Mouse (Mus musculus): Measurements from ENCODE around the gene Psd.

The Psd gene

GRCm38 (mm10) chr19:46326756-46327305 lies at the start of gene Psd:
Psd (minus strand) TSS chr19:46327156.
- DNase-seq (ENCODE audit: low read depth, low spot score): peak; percentile 91

- peak; percentile 45 for DNase-seq (ENCODE audit: low read depth, low spot score)
Measured at GRCm38 (mm10) chr19:46375891-46376290, 48.9 kb upstream of the Psd start.

GRCm38 (mm10) chr19:46375489-46375888 lies 48.5 kb upstream of the Psd start:
- peak; percentile 40 for DNase-seq (ENCODE audit: low read depth, low spot score)

GRCm38 (mm10) chr19:46374477-46375088 lies 47.6 kb upstream of the Psd start:
- DNase-seq (ENCODE audit: low read depth, low spot score): peak; percentile 50

- peak; percentile 85 for DNase-seq (ENCODE audit: low read depth, low spot score)
Measured at GRCm38 (mm10) chr19:46369204-46369603, 42.2 kb upstream of the Psd start.

GRCm38 (mm10) chr19:46367798-46368590 lies 41.0 kb upstream of the Psd start:
- peak; percentile 83 for DNase-seq (ENCODE audit: low read depth, low spot score)

GRCm38 (mm10) chr19:46363294-46364009 lies 36.5 kb upstream of the Psd start:
- DNase-seq (ENCODE audit: low read depth, low spot score): no peak

GRCm38 (mm10) chr19:46362104-46362503 lies 35.1 kb upstream of the Psd start:
- DNase-seq (ENCODE audit: low read depth, low spot score): no peak

GRCm38 (mm10) chr19:46358381-46358780 lies 31.4 kb upstream of the Psd start:
- no peak for DNase-seq (ENCODE audit: low read depth, low spot score)

GRCm38 (mm10) chr19:46357344-46358280 lies 30.7 kb upstream of the Psd start:
- no peak for DNase-seq (ENCODE audit: low read depth, low spot score)

- peak; percentile 98 for DNase-seq (ENCODE audit: low read depth, low spot score)
Measured at GRCm38 (mm10) chr19:46356701-46357138, 29.8 kb upstream of the Psd start.

- DNase-seq (ENCODE audit: low read depth, low spot score): peak; percentile 60
Measured at GRCm38 (mm10) chr19:46350168-46350932, 23.4 kb upstream of the Psd start, which contains the start of gene 2310034G01Rik. 2310034G01Rik (minus strand) TSS chr19:46350302.

GRCm38 (mm10) chr19:46349550-46349949 lies 22.6 kb upstream of the Psd start:
- no peak for DNase-seq (ENCODE audit: low read depth, low spot score)

GRCm38 (mm10) chr19:46348761-46349458 lies 22.0 kb upstream of the Psd start:
- peak; percentile 99 for DNase-seq (ENCODE audit: low read depth, low spot score)

- peak; percentile 42 for DNase-seq (ENCODE audit: low read depth, low spot score)
Measured at GRCm38 (mm10) chr19:46347936-46348668, 21.1 kb upstream of the Psd start.

- DNase-seq (ENCODE audit: low read depth, low spot score): no peak
Measured at GRCm38 (mm10) chr19:46347146-46347545, 20.2 kb upstream of the Psd start.

- no peak for DNase-seq (ENCODE audit: low read depth, low spot score)
Measured at GRCm38 (mm10) chr19:46344710-46345419, 17.9 kb upstream of the Psd start.
